Mouse (Mus musculus): ENCODE results near the gene Spin1.

DNA sequence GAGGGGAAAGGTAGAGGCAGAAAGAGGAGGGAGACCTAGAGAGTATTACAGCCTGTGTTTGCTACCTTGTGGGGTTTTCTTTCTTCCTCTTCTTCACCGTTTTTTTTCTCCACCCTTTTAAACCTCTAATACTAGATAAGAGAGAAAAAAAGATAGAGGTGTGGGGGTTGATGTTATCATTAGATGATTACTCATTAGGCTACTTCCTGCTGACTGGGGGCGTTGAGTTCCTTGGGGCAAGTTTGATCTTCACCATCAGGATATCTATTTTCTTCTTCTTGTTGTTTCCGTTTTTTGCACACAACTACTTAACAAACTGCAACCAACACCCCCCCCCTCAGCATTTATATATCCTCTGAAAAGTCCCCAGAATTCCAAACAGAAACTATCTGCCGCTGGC is 12.5 kb upstream of the Spin1 start:
- TF ChIP-seq EP300 (IDR thresholded peaks at IDR 0.05; ENCODE audit: low read depth) (no peak), CTCF (IDR thresholded peaks at IDR 0.05; ENCODE audit: low read depth) (no peak)
